Mouse (Mus musculus) midbrain, embryonic 10.5 days (tissue): ENCODE results near the gene Auts2. TPM values are rescaled to one million over a fixed set of nuclear protein-coding genes. Genes with fewer than 3 reads are reported as not detected.

Source experiments
- DNase-seq: peaks from one replicate; pipeline ENCODE4 v3.0.0-alpha.2; 2017; ENCODE audit warnings: low spot score
- H3K27ac ChIP-seq: fragments of 300-500 bp; sonication (generic); replicated peaks from 2 replicates; pipeline ENCODE4 v1.5.1; 2016; ENCODE audit warnings: mild to moderate bottlenecking
- H3K27me3 ChIP-seq: fragments of 300-500 bp; sonication (generic); 2 replicates; pipeline ENCODE4 v1.6.1; 2016; ENCODE audit warnings: low read depth, mild to moderate bottlenecking; ENCODE audit not compliant: poor library complexity, severe bottlenecking
- H3K36me3 ChIP-seq: fragments of 300-500 bp; sonication (generic); 2 replicates; pipeline ENCODE4 v1.6.1; 2016; ENCODE audit warnings: mild to moderate bottlenecking, moderate library complexity
- H3K4me1 ChIP-seq: fragments of 300-500 bp; sonication (generic); 2 replicates; pipeline ENCODE4 v1.6.1; 2016
- H3K4me3 ChIP-seq: fragments of 300-500 bp; sonication (generic); 2 replicates; pipeline ENCODE4 v1.5.1; 2016; ENCODE audit warnings: mild to moderate bottlenecking, moderate library complexity
- H3K9me3 ChIP-seq: fragments of 300-500 bp; sonication (generic); replicated peaks from 2 replicates; pipeline ENCODE4 v1.6.1; 2016; ENCODE audit warnings: mild to moderate bottlenecking
- WGBS: fragments of 180-500 bp; shearing (Covaris S2); methylation state at CpG from one replicate; pipeline ENCODE4 v1.1.7; 2016; 5-methylcytosine and 5-hydroxymethylcytosine counted together
- polyA plus RNA-seq: library from polyadenylated mRNA; unstranded; fragments of >200 nt; fragmentation: Nextera tagmentation; extraction: Ambion mirVana; gene quantifications from 2 replicates; pipeline ENCODE4 v1.2.1, GENCODE M21; 2016

Auts2 gene
- polyA plus RNA-seq, 1 experiment from 2014 or later, result 32.3 TPM

GRCm38 (mm10) chr5:132274098-132274898, 268.8 kb downstream of the Auts2 start:
- H3K9me3 ChIP-seq, result no peaks in the 10 kb centered on the region
- H3K4me3 ChIP-seq, result no peak overlapping the region
- peaks cover 19% of the 10 kb centered on the region for H3K4me1 ChIP-seq
- no peak overlapping the region for H3K27ac ChIP-seq
- DNase-seq, result no peak
- H3K27me3 ChIP-seq, result peaks cover 59% of the 10 kb centered on the region
- WGBS, result 85% methylated on average over 15 of the region's 15 CpGs
- no peaks in the 10 kb centered on the region for H3K36me3 ChIP-seq

- WGBS, result 80% methylated on average over 4 of the region's 4 CpGs
- H3K9me3 ChIP-seq, result no peaks in the 10 kb centered on the region
- H3K4me1 ChIP-seq, result peaks cover 39% of the 10 kb centered on the region
- peaks cover 64% of the 10 kb centered on the region for H3K27me3 ChIP-seq
- H3K4me3 ChIP-seq, result no peak overlapping the region
- no peaks in the 10 kb centered on the region for H3K36me3 ChIP-seq
- H3K27ac ChIP-seq, result no peak overlapping the region
- DNase-seq, result no peak
Measured at GRCm38 (mm10) chr5:132272132-132272531, 271.0 kb downstream of the Auts2 start.

GRCm38 (mm10) chr5:132270896-132271295, 272.2 kb downstream of the Auts2 start:
- no peak for DNase-seq
- no peak overlapping the region for H3K4me3 ChIP-seq
- no peaks in the 10 kb centered on the region for H3K36me3 ChIP-seq
- 84% methylated on average over 1 of the region's 1 CpGs for WGBS
- no peak overlapping the region for H3K27ac ChIP-seq
- H3K27me3 ChIP-seq, result peaks cover 77% of the 10 kb centered on the region
- no peaks in the 10 kb centered on the region for H3K9me3 ChIP-seq
- peaks cover 39% of the 10 kb centered on the region for H3K4me1 ChIP-seq

- DNase-seq, result no peak
- 96% methylated on average over 3 of the region's 3 CpGs for WGBS
- Histone ChIP-seq H3K4me1 (peaks cover 47% of the 10 kb centered on the region), H3K4me3 (no peak overlapping the region), H3K27me3 (peaks cover 82% of the 10 kb centered on the region), H3K27ac (no peak overlapping the region), H3K36me3 (no peaks in the 10 kb centered on the region), H3K9me3 (no peaks in the 10 kb centered on the region)
Measured at GRCm38 (mm10) chr5:132270074-132270473, 273.1 kb downstream of the Auts2 start.

GRCm38 (mm10) chr5:132268351-132268967, 274.7 kb downstream of the Auts2 start:
- H3K27me3 ChIP-seq, result peaks cover 80% of the 10 kb centered on the region
- H3K4me3 ChIP-seq, result no peak overlapping the region
- peaks cover 52% of the 10 kb centered on the region for H3K4me1 ChIP-seq
- no peaks in the 10 kb centered on the region for H3K36me3 ChIP-seq
- peak; percentile 26 for DNase-seq
- no peaks in the 10 kb centered on the region for H3K9me3 ChIP-seq
- 27% methylated on average over 6 of the region's 6 CpGs for WGBS
- H3K27ac ChIP-seq, result no peak overlapping the region

GRCm38 (mm10) chr5:132265015-132265414, 278.1 kb downstream of the Auts2 start:
- DNase-seq, result no peak
- H3K4me1 ChIP-seq, result peaks cover 44% of the 10 kb centered on the region
- 58% methylated on average over 1 of the region's 1 CpGs for WGBS
- no peaks in the 10 kb centered on the region for H3K9me3 ChIP-seq
- H3K4me3 ChIP-seq, result no peak overlapping the region
- peaks cover 51% of the 10 kb centered on the region for H3K27me3 ChIP-seq
- H3K27ac ChIP-seq, result no peak overlapping the region
- H3K36me3 ChIP-seq, result no peaks in the 10 kb centered on the region

- Histone ChIP-seq H3K4me1 (peaks cover 25% of the 10 kb centered on the region), H3K27ac (no peak overlapping the region), H3K27me3 (peaks cover 36% of the 10 kb centered on the region), H3K9me3 (no peaks in the 10 kb centered on the region), H3K36me3 (peaks cover 11% of the 10 kb centered on the region; the same call in 1 of the 2 replicates), H3K4me3 (no peak overlapping the region)
- WGBS, result 89% methylated on average over 1 of the region's 1 CpGs
- no peak for DNase-seq
Measured at GRCm38 (mm10) chr5:132261750-132262149, 281.4 kb downstream of the Auts2 start.

- 95% methylated on average over 11 of the region's 11 CpGs for WGBS
- Histone ChIP-seq H3K4me1 (peaks cover 5% of the 10 kb centered on the region), H3K27ac (no peak overlapping the region), H3K36me3 (peaks cover 13% of the 10 kb centered on the region; the same call in 1 of the 2 replicates), H3K27me3 (peaks cover 8% of the 10 kb centered on the region; the same call in 1 of the 2 replicates), H3K9me3 (no peaks in the 10 kb centered on the region), H3K4me3 (no peak overlapping the region)
- no peak for DNase-seq
Measured at GRCm38 (mm10) chr5:132258882-132259281, 284.3 kb downstream of the Auts2 start.

- H3K9me3 ChIP-seq, result no peaks in the 10 kb centered on the region
- whole genome bisulfite sequencing, result 82% methylated on average over 8 of the region's 8 CpGs
Measured at GRCm38 (mm10) chr5:132255579-132255978, 287.6 kb downstream of the Auts2 start.

GRCm38 (mm10) chr5:132249523-132249922, 293.6 kb downstream of the Auts2 start:
- WGBS, result 87% methylated on average over 11 of the region's 11 CpGs
- Histone ChIP-seq H3K4me1 (no peaks in the 10 kb centered on the region), H3K27ac (no peak overlapping the region), H3K27me3 (no peaks in the 10 kb centered on the region), H3K36me3 (no peaks in the 10 kb centered on the region), H3K9me3 (no peaks in the 10 kb centered on the region), H3K4me3 (no peak overlapping the region)
- no peak for DNase-seq

More at GRCm38 (mm10) chr5:132255579-132255978, 287.6 kb downstream of the Auts2 start:
- Histone ChIP-seq H3K27ac (no peak overlapping the region), H3K4me3 (no peak overlapping the region), H3K27me3 (no peaks in the 10 kb centered on the region), H3K4me1 (peaks cover 5% of the 10 kb centered on the region; the same call in 1 of the 2 replicates), H3K36me3 (peaks cover 13% of the 10 kb centered on the region; the same call in 1 of the 2 replicates)
- DNase-seq, result no peak

GRCm38 (mm10) chr5:132248069-132248468, 295.1 kb downstream of the Auts2 start:
- Histone ChIP-seq H3K9me3 (no peaks in the 10 kb centered on the region), H3K4me1 (no peaks in the 10 kb centered on the region), H3K27ac (no peak overlapping the region), H3K27me3 (no peaks in the 10 kb centered on the region), H3K36me3 (no peaks in the 10 kb centered on the region), H3K4me3 (no peak overlapping the region)
- 90% methylated on average over 7 of the region's 7 CpGs for WGBS
- no peak for DNase-seq

- H3K9me3 ChIP-seq, result no peaks in the 10 kb centered on the region
- peaks cover 5% of the 10 kb centered on the region; the same call in 1 of the 2 replicates for H3K27me3 ChIP-seq
- peaks cover 23% of the 10 kb centered on the region for H3K4me1 ChIP-seq
- DNase-seq, result no peak
- no peak overlapping the region for H3K4me3 ChIP-seq
- 78% methylated on average over 5 of the region's 5 CpGs for WGBS
- no peaks in the 10 kb centered on the region for H3K36me3 ChIP-seq
- no peak overlapping the region for H3K27ac ChIP-seq
Measured at GRCm38 (mm10) chr5:132235460-132235859, 307.7 kb downstream of the Auts2 start.

GRCm38 (mm10) chr5:132234471-132234870, 308.7 kb downstream of the Auts2 start:
- DNase-seq, result no peak
- Histone ChIP-seq H3K9me3 (no peaks in the 10 kb centered on the region), H3K4me3 (no peak overlapping the region), H3K27ac (no peak overlapping the region), H3K36me3 (no peaks in the 10 kb centered on the region), H3K27me3 (peaks cover 5% of the 10 kb centered on the region; the same call in 1 of the 2 replicates), H3K4me1 (peaks cover 33% of the 10 kb centered on the region)
- 84% methylated on average over 7 of the region's 7 CpGs for WGBS
